Mouse (Mus musculus) megakaryocyte, embryonic 14.5 days (primary cell): ENCODE data around the gene Fbxw7.

Experiments used
- FLI1 ChIP-seq: IDR thresholded peaks from 2 replicates; pipeline ENCODE4 v1.6.1; 2012; ENCODE audit warnings: low read length, inconsistent platforms, mixed read lengths
- GATA1 ChIP-seq: IDR thresholded peaks from 3 replicates; pipeline ENCODE4 v1.6.1; 2012; ENCODE audit warnings: mixed read lengths, low read length, inconsistent platforms, borderline replicate concordance

DNA sequence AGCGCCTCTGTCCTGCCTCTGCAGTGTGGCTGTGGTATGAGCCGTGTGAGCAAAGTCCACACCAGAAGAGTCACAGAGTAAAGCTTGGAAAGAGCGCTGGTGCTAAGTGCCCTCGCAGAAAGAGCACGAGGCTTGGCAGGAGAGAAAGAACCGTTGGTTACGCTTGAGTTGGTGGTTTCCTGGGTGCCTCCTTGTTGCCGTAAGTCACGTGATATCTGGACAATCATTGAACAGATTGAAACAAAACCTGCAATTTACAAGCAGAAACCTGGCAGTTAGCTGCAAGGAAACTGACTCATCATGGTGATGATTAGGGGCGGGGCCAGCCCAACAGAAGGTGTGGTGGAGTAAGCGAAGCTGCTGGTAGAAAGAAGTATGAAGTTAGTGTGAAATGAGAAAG, 207.7 kb downstream of the Fbxw7 start:
- TF ChIP-seq FLI1 (no peak), GATA1 (no peak)
